Mouse (Mus musculus) 3T3-L1 (cell line): Measurements from ENCODE around the gene Srsf6.
"Not testable (repeated sequence)": the region's sequence is repeated elsewhere in the genome, so short reads cannot be mapped to it uniquely, and the experiment has no call there.

Experiments used
- DNase-seq: peaks from one replicate; pipeline ENCODE4 v3.0.0-alpha.2; 2015; ENCODE audit warnings: low read depth, low spot score

The Srsf6 gene

GRCm38 (mm10) chr2:162931123-162931673 lies at the start of gene Srsf6:
TSS of gene Srsf6 (plus strand) at chr2:162931528.
- DNase-seq, result peak; percentile 91

- DNase-seq, result no peak
Observed at GRCm38 (mm10) chr2:162884101-162884500, 47.2 kb upstream of the Srsf6 start.

GRCm38 (mm10) chr2:162887121-162887520 lies 44.2 kb upstream of the Srsf6 start:
- no peak for DNase-seq

GRCm38 (mm10) chr2:162888677-162889076 lies 42.7 kb upstream of the Srsf6 start:
- DNase-seq, result no peak

- peak; percentile 25 for DNase-seq
Observed at GRCm38 (mm10) chr2:162889191-162889590, 42.1 kb upstream of the Srsf6 start.

GRCm38 (mm10) chr2:162889731-162890130 lies 41.6 kb upstream of the Srsf6 start:
- no peak for DNase-seq

GRCm38 (mm10) chr2:162892979-162893378 lies 38.3 kb upstream of the Srsf6 start:
- not testable (repeated sequence) for DNase-seq

GRCm38 (mm10) chr2:162899256-162899655 lies 32.1 kb upstream of the Srsf6 start:
- DNase-seq, result not testable (repeated sequence)

GRCm38 (mm10) chr2:162899880-162900589 lies 31.3 kb upstream of the Srsf6 start:
- no peak for DNase-seq

- peak; percentile 12 for DNase-seq
Observed at GRCm38 (mm10) chr2:162900590-162900916, 30.8 kb upstream of the Srsf6 start.

- DNase-seq, result no peak
Observed at GRCm38 (mm10) chr2:162905902-162906301, 25.4 kb upstream of the Srsf6 start.

- no peak for DNase-seq
Observed at GRCm38 (mm10) chr2:162908052-162908491, 23.3 kb upstream of the Srsf6 start.

GRCm38 (mm10) chr2:162914040-162914439 lies 17.3 kb upstream of the Srsf6 start:
- no peak for DNase-seq

GRCm38 (mm10) chr2:162914519-162914918 lies 16.8 kb upstream of the Srsf6 start:
- peak; percentile 55 for DNase-seq

- DNase-seq, result no peak
Observed at GRCm38 (mm10) chr2:162919926-162920325, 11.4 kb upstream of the Srsf6 start.

- DNase-seq, result peak; percentile 85
Observed at GRCm38 (mm10) chr2:162922183-162922582, 9.1 kb upstream of the Srsf6 start.

GRCm38 (mm10) chr2:162922834-162923233 lies 8.5 kb upstream of the Srsf6 start:
- no peak for DNase-seq

- no peak for DNase-seq
Observed at GRCm38 (mm10) chr2:162924126-162924525, 7.2 kb upstream of the Srsf6 start.

- DNase-seq, result no peak
Observed at GRCm38 (mm10) chr2:162927918-162928585, 3.3 kb upstream of the Srsf6 start.

- DNase-seq, result no peak
Observed at GRCm38 (mm10) chr2:162929704-162930103, 1.6 kb upstream of the Srsf6 start.

- peak; percentile 47 for DNase-seq
Observed at GRCm38 (mm10) chr2:162930516-162931122, 709 bp upstream of the Srsf6 start.
